Mouse (Mus musculus): ENCODE results near the gene Cdt1.

The Cdt1 gene

GRCm38 (mm10) chr8:122567361-122568108, at the start of gene Cdt1:
TSS of gene Cdt1 (plus strand) at chr8:122568015.
- no peak for TF ChIP-seq GATA4 (IDR thresholded peaks at IDR 0.05; ENCODE audit: insufficient replicate concordance, low read length)

- no peak for TF ChIP-seq GATA4 (IDR thresholded peaks at IDR 0.05; ENCODE audit: insufficient replicate concordance, low read length)
Measured at GRCm38 (mm10) chr8:122520611-122521010, 47.2 kb upstream of the Cdt1 start.

GRCm38 (mm10) chr8:122522796-122523651, 44.8 kb upstream of the Cdt1 start:
- no peak for TF ChIP-seq GATA4 (IDR thresholded peaks at IDR 0.05; ENCODE audit: insufficient replicate concordance, low read length)

DNA sequence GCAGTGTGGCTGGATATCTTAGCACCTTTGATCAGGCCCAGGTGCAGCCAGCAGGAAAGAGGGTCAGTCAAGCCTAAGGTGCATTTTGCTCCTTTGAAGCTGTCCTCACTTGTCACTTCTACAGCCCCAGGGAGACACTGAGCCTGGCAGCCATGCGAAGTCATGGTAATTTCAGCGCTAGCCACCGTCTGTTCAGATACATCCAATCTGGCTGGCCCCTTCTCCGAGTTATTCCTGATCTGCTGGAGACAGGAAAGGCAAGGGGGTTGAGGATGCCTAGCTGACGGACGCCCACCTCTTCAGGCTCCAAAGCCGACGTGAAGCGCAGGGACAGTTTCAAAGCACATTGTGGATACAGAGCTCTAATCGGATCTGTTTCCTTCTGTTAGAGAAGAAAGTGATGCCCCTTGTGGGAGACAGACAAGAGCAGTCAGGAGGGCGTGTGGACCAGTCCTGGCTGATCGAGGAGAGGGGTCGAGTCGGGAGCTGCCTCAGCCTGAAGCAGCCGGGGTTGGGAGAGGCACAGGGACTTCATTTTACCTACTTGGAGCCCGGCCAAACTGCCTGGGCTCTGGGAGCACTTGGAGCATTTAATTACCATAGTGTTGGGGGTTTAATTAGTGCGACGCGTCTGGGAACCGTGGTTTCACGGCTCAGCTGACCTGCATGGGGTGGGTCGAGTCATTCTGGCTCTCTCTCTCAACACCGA, 44.0 kb upstream of the Cdt1 start:
- no peak for TF ChIP-seq GATA4 (IDR thresholded peaks at IDR 0.05; ENCODE audit: insufficient replicate concordance, low read length)

- no peak for TF ChIP-seq GATA4 (IDR thresholded peaks at IDR 0.05; ENCODE audit: insufficient replicate concordance, low read length)
Measured at GRCm38 (mm10) chr8:122524506-122524905, 43.3 kb upstream of the Cdt1 start.

- TF ChIP-seq GATA4 (IDR thresholded peaks at IDR 0.05; ENCODE audit: insufficient replicate concordance, low read length) = no peak
Measured at GRCm38 (mm10) chr8:122525004-122525403, 42.8 kb upstream of the Cdt1 start.

DNA sequence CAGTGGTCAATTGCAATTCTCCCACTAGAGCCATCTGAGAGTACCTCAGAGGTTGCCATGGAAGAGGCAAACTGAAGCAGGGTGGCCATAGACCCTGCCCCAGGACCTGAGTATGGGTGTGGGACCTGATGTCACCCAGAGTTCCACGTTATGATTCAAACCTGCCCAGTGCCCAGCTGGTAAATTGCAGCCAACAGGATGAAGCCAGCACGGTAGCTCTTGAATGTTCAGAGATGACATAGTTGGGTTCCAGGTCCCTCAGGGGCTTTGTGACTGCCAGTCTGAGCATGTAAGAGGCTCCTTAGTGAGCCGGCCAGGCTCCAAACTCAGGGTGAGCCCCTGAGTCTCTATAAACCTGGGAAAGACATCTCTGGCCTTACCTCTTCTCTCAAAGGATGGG, 41.7 kb upstream of the Cdt1 start:
- TF ChIP-seq GATA4 (IDR thresholded peaks at IDR 0.05; ENCODE audit: insufficient replicate concordance, low read length) = no peak

DNA sequence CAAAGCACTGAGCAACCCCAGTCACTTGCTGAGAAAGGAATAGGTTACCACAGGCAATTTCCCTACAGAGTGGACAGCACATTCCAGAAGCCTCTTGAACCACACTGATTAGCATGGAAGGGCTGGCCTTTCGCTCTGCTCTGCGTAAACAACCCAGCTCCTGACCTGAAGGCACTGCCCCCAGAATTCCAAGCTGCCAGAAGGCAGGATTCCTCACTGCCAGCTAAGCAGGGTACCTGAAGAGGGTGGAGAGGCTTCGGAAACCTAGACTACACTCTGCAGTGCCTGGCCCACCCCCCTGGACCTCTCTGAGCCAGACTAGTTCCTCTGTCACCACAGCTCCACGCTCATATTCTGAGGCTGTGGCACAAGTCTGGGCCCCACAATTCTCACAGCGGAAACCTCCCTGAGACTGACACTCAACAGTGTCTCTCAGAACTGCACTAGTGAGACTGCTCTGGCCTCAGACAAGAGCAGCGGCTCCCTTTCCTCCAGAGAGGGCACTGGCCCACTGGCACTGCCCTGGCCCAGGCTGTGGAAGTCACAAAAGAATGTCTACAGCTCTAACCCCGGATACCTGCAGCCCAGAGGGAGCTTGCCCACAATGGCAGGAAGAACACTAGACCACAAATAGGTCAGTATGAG, 41.2 kb upstream of the Cdt1 start:
- TF ChIP-seq GATA4 (IDR thresholded peaks at IDR 0.05; ENCODE audit: insufficient replicate concordance, low read length) = no peak

DNA sequence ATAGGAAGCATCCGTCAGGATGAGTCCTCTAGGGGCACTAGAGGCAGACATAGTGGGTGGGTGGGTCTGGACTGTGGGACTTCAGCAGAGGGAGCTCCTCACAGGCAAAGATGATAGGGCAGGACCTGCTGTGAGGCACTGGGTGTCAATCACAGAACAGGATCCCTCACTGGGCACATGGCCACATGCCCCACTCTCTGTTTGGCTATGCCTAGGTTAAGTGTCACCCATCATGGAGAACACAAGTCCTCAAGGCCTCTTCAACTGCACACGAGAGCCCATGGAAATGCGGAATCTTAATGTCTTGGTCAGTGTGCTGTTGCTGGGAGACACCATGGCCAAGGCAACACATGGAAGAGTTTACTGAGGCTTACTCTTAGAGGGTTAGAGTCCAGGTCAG, 39.9 kb upstream of the Cdt1 start:
- no peak for TF ChIP-seq GATA4 (IDR thresholded peaks at IDR 0.05; ENCODE audit: insufficient replicate concordance, low read length)

- no peak for TF ChIP-seq GATA4 (IDR thresholded peaks at IDR 0.05; ENCODE audit: insufficient replicate concordance, low read length)
Measured at GRCm38 (mm10) chr8:122529159-122529558, 38.7 kb upstream of the Cdt1 start.

DNA sequence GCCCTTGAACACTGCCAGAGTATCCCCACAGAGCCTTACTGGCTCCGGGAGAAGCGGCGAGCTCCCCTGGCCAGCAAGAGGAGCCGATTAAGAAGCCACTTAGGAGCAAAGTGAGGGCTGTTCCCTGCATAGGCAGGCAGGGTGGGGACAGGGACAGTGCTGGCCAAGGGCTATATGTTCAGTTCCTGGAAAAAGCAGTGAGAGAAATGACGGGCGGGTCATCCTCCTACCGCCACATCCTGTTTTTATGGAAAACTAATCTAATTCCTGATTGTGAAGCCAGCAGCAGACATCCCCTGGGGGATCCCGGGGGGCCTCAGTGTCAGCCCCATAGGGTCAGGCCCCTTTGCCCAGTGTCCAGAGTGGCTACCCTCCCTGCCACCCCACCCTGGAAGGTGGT, 36.5 kb upstream of the Cdt1 start:
- no peak for TF ChIP-seq GATA4 (IDR thresholded peaks at IDR 0.05; ENCODE audit: insufficient replicate concordance, low read length)

GRCm38 (mm10) chr8:122537033-122537432, 30.8 kb upstream of the Cdt1 start:
- TF ChIP-seq GATA4 (IDR thresholded peaks at IDR 0.05; ENCODE audit: insufficient replicate concordance, low read length) = no peak

- TF ChIP-seq GATA4 (IDR thresholded peaks at IDR 0.05; ENCODE audit: insufficient replicate concordance, low read length) = no peak
Measured at GRCm38 (mm10) chr8:122537812-122538211, 30.0 kb upstream of the Cdt1 start.

- no peak for TF ChIP-seq GATA4 (IDR thresholded peaks at IDR 0.05; ENCODE audit: insufficient replicate concordance, low read length)
Measured at GRCm38 (mm10) chr8:122538310-122539076, 29.3 kb upstream of the Cdt1 start.

All from liver, adult (tissue).